Mouse (Mus musculus) large intestine, adult 2 months (tissue): ENCODE results near the gene Ttc28. TPM values are rescaled to one million over a fixed set of nuclear protein-coding genes. Genes with fewer than 3 reads are reported as not detected.
A peak's percentile ranks its signal among the peaks of the same experiment; 100 is the strongest.

Experiments used
- DNase-seq: peaks from one replicate; pipeline ENCODE4 v3.0.0-alpha.2; 2012; ENCODE audit warnings: low read depth, low spot score
- WGBS: fragments of 180-500 bp; shearing (Covaris S2); methylation state at CpG from one replicate; pipeline ENCODE4 v1.1.7; 2018; 5-methylcytosine and 5-hydroxymethylcytosine counted together
- polyA plus RNA-seq: library from polyadenylated mRNA; depleted of rRNA; stranded (reverse); fragments of >200 nt; gene quantifications from 2 replicates; pipeline ENCODE4 v1.2.3, GENCODE M21; 2012

Ttc28 gene
- polyA plus RNA-seq, 1 experiment = 1.1 TPM

- DNase-seq = no peak
- WGBS = 78% methylated on average over 12 of the region's 12 CpGs
Observed at GRCm38 (mm10) chr5:110948476-110949399, 69.1 kb downstream of the Ttc28 start.

- WGBS = 48% methylated on average over 3 of the region's 3 CpGs
- no peak for DNase-seq
Observed at GRCm38 (mm10) chr5:110949791-110950190, 70.2 kb downstream of the Ttc28 start.

GRCm38 (mm10) chr5:110958196-110958595 is 78.6 kb downstream of the Ttc28 start:
- 90% methylated on average over 4 of the region's 4 CpGs for WGBS
- DNase-seq = no peak

GRCm38 (mm10) chr5:110960067-110960466 is 80.5 kb downstream of the Ttc28 start:
- WGBS = 43% methylated on average over 4 of the region's 4 CpGs
- DNase-seq = no peak

GRCm38 (mm10) chr5:110960890-110961289 is 81.3 kb downstream of the Ttc28 start:
- WGBS = 75% methylated on average over 4 of the region's 4 CpGs
- DNase-seq = no peak

- no peak for DNase-seq
- 81% methylated on average over 11 of the region's 11 CpGs for WGBS
Observed at GRCm38 (mm10) chr5:110967483-110968055, 88.0 kb downstream of the Ttc28 start.

GRCm38 (mm10) chr5:110968566-110968965 is 89.0 kb downstream of the Ttc28 start:
- DNase-seq = no peak
- 49% methylated on average over 1 of the region's 1 CpGs for WGBS

GRCm38 (mm10) chr5:110970162-110970780 is 90.7 kb downstream of the Ttc28 start:
- WGBS = 52% methylated on average over 9 of the region's 9 CpGs
- no peak for DNase-seq

GRCm38 (mm10) chr5:110976721-110977120 is 97.1 kb downstream of the Ttc28 start:
- 80% methylated on average over 7 of the region's 7 CpGs for WGBS
- DNase-seq = no peak

GRCm38 (mm10) chr5:110977796-110978195 is 98.2 kb downstream of the Ttc28 start:
- 75% methylated on average over 4 of the region's 4 CpGs for WGBS
- no peak for DNase-seq

- WGBS = 3% methylated on average over 9 of the region's 9 CpGs
- DNase-seq = no peak
Observed at GRCm38 (mm10) chr5:110978461-110978860, 98.9 kb downstream of the Ttc28 start.

- WGBS = under 1% methylated on average over 104 of the region's 104 CpGs
- DNase-seq = no peak
Observed at GRCm38 (mm10) chr5:110979011-110979860, 99.6 kb downstream of the Ttc28 start.

GRCm38 (mm10) chr5:110979861-110980346 is 100.3 kb downstream of the Ttc28 start:
- WGBS = 0% methylated on average over 14 of the region's 14 CpGs
- DNase-seq = peak; percentile 29

- no peak for DNase-seq
- 28% methylated on average over 5 of the region's 5 CpGs for WGBS
Observed at GRCm38 (mm10) chr5:110980576-110980975, 101.0 kb downstream of the Ttc28 start.

GRCm38 (mm10) chr5:110982436-110982835 is 102.8 kb downstream of the Ttc28 start:
- DNase-seq = no peak
- WGBS = 75% methylated on average over 3 of the region's 3 CpGs

GRCm38 (mm10) chr5:110984136-110984681 is 104.6 kb downstream of the Ttc28 start:
- no peak for DNase-seq
- 77% methylated on average over 6 of the region's 6 CpGs for WGBS

- WGBS = 76% methylated on average over 13 of the region's 13 CpGs
- no peak for DNase-seq
Observed at GRCm38 (mm10) chr5:110996835-110997539, 117.4 kb downstream of the Ttc28 start.

GRCm38 (mm10) chr5:110997692-110998091 is 118.1 kb downstream of the Ttc28 start:
- no peak for DNase-seq
- 78% methylated on average over 7 of the region's 7 CpGs for WGBS

GRCm38 (mm10) chr5:110998298-110998697 is 118.7 kb downstream of the Ttc28 start:
- no peak for DNase-seq
- 76% methylated on average over 4 of the region's 4 CpGs for WGBS
